Mouse (Mus musculus): ENCODE results near the gene Pitpnm3.
"Not testable (repeated sequence)": the region's sequence is repeated elsewhere in the genome, so short reads cannot be mapped to it uniquely, and the experiment has no call there.

Gene Pitpnm3

GRCm38 (mm10) chr11:72135383-72136158, at the start of gene Pitpnm3:
Gene Pitpnm3 (minus strand): TSS chr11:72135778.
- no peak for DNase-seq (ENCODE audit: low read depth, low spot score)

GRCm38 (mm10) chr11:72184252-72184651, 48.7 kb upstream of the Pitpnm3 start:
- no peak for DNase-seq (ENCODE audit: low read depth, low spot score)

DNA sequence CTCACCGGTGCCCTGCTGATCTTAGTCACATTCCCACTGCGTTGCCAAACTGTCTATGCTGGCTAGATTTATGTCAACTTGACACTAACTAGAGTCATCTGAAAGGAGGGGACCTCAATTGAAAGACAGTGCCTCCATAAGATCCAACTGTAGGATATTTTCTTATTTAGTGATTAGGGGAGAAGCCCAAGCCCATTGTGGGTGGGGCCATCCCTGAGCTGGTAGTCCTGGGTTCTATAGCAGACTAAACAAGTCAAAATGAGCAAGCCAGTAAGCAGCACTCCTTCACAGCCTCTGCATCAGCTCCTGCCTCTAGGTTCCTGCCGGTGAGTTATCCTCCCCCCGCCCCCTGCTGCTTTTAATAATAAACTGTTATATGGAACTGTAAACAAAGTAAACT, 45.6 kb upstream of the Pitpnm3 start:
- no peak for DNase-seq (ENCODE audit: low read depth, low spot score)

GRCm38 (mm10) chr11:72180556-72180955, 45.0 kb upstream of the Pitpnm3 start:
- no peak for DNase-seq (ENCODE audit: low read depth, low spot score)

DNA sequence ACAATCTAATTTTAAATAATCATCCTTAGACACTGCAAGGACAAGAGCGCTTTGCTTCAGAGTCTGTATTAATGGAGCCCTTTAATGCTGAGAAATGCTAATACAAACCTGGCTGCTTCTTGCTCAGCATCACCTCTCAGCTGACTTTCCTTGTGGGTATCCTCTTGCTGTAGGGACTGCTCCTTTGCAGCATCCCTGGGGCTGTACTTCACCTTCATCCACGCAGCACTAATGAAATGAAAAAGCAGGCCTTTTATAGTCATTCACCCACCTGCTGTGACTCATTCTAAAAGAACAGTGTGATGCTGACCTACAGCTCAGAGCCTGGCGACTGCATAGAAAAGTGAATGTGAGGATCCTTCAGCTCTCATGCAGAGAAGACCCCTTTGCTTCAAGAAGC, 41.0 kb upstream of the Pitpnm3 start:
- no peak for DNase-seq (ENCODE audit: low read depth, low spot score)

DNA sequence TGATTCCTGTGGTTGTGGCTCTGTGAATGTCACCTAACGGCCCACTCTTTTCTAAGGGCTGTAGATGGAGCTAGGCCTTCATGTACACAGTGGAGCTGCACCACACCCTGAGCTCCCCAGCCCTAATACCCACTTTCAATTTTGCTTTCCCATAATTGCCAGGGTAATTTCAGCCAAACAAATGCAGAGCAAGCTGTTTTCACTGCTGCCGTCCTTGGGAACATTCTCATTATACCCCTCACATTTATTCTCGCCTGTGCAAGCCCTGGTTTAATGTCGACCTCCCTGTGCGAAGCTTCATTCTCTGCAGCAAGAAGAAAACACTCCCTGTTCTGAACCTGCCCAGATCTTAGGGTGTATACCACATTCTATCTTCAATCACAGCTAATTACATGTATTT, 40.4 kb upstream of the Pitpnm3 start:
- DNase-seq (ENCODE audit: low read depth, low spot score), result no peak

DNA sequence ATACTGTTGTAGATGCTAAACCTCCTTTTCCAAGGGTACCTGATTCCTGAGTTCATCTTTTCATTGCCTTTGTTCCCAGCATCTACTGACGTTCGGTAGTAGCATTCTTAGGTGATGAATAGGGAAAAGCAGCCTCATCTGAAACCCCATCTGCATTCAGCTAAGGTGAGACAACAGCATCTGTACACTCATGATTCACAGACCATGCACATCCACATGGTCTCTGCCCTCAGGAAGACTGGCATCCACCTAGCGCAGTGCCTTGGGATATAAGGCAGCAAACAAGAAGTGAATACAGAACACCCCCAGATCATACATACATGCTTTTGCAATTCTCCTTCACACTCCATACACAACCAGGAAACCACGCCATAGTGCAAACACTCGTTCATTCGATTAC, 39.1 kb upstream of the Pitpnm3 start:
- DNase-seq (ENCODE audit: low read depth, low spot score), result no peak

DNA sequence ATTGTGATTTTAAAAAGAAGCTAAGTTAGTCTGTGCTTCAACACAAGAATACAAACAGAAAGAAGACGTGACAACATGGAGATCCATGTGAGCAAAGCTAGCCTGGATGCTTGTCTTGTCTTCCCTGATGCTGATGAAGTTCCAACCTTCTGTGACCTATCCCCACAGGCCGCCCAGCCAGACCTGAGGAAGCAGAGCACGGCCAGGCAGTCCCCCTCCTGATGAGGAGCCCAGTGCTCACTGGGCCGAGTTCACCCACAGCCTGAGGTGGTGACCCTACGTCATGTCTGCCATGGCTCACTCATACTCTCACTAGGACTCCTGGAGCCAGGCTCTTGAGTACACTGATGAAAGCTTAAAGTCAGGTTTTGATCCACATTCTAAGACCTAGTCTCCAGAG, 37.9 kb upstream of the Pitpnm3 start:
- DNase-seq (ENCODE audit: low read depth, low spot score), result no peak

GRCm38 (mm10) chr11:72171906-72172305, 36.3 kb upstream of the Pitpnm3 start:
- not testable (repeated sequence) for DNase-seq (ENCODE audit: low read depth, low spot score)

DNA sequence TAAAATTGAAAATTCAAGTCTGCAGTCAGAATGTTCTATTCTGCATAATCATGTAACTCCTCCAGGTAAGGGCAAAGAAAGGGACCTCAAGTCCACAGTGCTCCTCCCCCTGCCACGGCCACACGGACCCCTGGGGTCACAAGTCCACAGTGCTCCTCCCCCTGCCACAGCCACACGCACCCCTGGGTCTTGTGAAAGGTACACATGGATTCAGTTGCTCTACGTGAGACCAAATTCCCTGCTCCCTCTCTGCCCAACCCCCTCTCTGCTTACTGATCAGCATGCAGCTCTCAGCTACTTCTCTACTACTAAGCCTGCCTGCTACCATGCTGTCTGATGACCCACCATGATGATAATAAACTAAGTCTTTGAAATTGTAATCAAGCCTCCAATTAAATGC, 34.3 kb upstream of the Pitpnm3 start:
- DNase-seq (ENCODE audit: low read depth, low spot score), result no peak

DNA sequence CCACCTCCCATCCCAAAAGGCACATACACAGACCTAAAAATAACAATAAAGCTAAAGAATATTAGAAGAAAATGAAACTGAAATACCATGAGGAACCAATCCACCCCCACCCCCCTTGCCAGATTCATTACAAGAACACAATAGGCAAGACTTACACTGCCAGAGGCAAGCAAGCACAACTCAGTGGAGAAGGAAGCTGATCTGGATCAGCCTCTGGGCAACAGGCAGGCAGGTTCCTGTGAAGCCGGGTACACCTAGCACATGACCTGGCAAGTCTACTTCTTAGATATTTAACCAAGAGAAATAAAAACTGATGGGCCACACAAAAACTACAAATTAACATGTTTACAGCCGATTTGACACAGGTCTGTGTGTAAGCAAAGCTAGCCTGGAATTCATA, 27.6 kb upstream of the Pitpnm3 start:
- DNase-seq (ENCODE audit: low read depth, low spot score), result no peak

- no peak for DNase-seq (ENCODE audit: low read depth, low spot score)
Measured at GRCm38 (mm10) chr11:72156624-72157023, 21.0 kb upstream of the Pitpnm3 start.

- no peak for DNase-seq (ENCODE audit: low read depth, low spot score)
Measured at GRCm38 (mm10) chr11:72155981-72156428, 20.4 kb upstream of the Pitpnm3 start.

- DNase-seq (ENCODE audit: low read depth, low spot score), result peak; percentile 73
Measured at GRCm38 (mm10) chr11:72155186-72155980, 19.8 kb upstream of the Pitpnm3 start.

DNA sequence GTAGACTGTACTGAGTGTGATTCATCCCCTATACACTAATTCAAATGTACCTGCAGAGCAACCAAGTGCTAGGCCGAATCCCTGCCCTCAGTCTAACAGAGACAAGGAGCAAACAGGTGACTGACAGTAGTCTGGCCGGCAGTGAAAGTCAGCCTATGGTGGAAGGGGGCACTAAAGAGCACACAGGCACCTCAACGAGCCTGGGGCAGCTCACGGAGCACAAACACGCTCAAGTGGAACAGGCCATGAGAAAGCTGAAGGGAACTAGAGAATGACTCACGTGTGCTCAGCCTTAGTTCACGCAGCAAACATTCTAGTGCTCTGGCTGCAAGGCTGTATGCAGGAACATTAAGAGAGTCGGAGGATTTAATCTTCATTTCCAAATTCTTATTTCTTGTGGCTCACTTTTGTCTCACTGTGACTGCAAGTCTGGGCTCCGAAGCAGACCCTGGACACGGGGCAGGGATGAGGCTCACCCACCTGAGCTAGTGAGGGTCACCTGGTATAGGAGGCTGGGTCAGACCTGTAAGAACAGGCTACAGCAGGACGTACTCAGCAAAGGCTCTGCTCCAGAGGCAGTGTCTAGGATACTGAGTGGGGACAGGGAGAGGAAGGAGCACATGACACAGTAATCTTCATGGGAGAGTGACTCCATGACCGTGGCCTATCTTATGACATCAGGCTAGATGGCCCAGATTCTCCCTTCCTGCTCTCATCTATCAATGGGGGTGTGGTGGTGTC, 17.7 kb upstream of the Pitpnm3 start:
- DNase-seq (ENCODE audit: low read depth, low spot score), result no peak

DNA sequence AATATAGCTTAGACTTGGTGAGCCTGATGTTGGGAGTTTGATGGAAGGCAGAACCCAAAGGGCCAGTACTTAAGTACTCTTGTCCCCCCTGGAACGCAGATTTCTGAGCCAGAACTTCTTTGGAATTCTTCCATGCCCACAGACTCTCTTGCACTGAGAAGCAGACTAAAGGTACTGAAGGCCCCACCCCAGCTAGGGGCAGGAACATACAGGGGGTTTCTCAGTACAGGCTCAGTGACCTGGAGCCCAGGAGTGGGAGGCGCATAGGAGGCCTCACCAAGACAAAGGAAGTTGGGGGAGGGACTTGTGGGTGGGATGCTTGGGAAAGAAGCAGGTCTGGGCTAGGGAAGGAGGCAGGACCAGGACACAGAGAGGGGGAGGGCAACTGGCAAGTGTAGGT, 15.5 kb upstream of the Pitpnm3 start:
- DNase-seq (ENCODE audit: low read depth, low spot score), result no peak

- no peak for DNase-seq (ENCODE audit: low read depth, low spot score)
Measured at GRCm38 (mm10) chr11:72147910-72148309, 12.3 kb upstream of the Pitpnm3 start.

- no peak for DNase-seq (ENCODE audit: low read depth, low spot score)
Measured at GRCm38 (mm10) chr11:72145877-72146248, 10.3 kb upstream of the Pitpnm3 start.

GRCm38 (mm10) chr11:72145182-72145876, 9.8 kb upstream of the Pitpnm3 start:
- no peak for DNase-seq (ENCODE audit: low read depth, low spot score)

DNA sequence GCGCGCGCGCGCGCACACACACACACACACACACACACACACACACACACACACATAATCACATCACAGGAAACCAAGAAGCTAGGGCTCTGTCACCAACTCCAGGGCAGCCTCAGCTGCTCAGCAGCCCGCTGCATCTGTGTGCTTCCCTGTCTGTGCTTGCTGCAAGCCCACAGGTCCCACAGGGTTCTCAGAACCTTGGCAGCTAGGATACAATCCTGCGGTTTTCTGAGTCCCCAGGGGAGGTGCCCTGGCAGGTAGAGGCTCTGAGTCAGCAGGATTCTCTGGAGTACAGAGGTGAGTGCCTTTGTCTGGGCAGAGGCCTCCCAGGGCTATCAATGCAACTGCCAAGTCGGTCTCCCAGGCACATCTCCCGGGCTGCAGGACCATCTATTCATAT, 7.3 kb upstream of the Pitpnm3 start:
- no peak for DNase-seq (ENCODE audit: low read depth, low spot score)

- DNase-seq (ENCODE audit: low read depth, low spot score), result no peak
Measured at GRCm38 (mm10) chr11:72140198-72140597, 4.6 kb upstream of the Pitpnm3 start.

Measured in telencephalon, adult 2 months (tissue).